In the genomic region with DNA sequence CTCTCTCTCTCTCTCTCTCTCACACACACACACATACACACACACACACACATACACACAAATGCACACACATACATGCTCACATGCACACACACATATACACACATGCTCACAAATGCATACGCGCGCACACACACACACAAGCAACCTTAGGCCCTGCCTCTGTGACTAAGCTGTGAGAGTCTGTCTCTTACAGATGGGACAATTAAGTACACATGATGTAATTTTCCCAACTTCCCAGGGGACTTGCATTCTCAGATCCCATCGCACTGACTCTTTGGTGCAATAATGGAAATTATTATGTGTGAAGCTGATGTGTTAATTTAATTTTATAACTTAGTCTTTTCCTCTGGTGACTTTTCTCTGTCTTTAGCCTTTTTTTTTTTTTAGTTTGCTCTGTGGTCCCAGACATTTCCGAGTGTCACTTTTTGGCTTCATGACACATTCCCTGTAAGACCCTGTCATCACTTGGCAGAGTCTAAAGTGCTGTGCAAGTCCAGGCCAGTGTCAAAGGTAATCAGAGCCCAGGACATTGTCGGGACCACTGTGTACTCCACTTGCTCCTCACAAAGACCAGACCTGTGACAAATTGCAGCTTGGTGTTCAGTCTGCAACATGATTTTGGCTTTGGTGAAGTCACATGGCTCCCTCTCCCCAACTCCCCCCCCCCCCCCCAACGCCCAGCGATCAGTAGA, we compare ENCODE assay signal across 18 mouse cellular contexts.
A peak's percentile ranks its signal among the peaks of the same experiment; 100 is the strongest.
DNase-seq lines count a peak whose midpoint lies in the region; ATAC-seq lines count a peak whose summit lies in the region.
"Had no signal": no experiment of that assay in that cellular context is flagged by ENCODE, and none has a peak within 500 bp of the region (broad histone marks: within the 10 kb centered on the region; RNA-seq: fewer than 3 reads in every experiment).

No protein-coding gene starts in this region.

- H3K27me3 ChIP-seq in heart, embryonic 11.5 days (ENCODE audit: control insufficient read depth, insufficient read depth, low read length) = no peaks in the 10 kb centered on the region
- H3K27me3 ChIP-seq in heart, embryonic 12.5 days (replicated peaks) = no peaks in the 10 kb centered on the region
- H3K27me3 ChIP-seq in hindbrain, embryonic 15.5 days = no peaks in the 10 kb centered on the region
- H3K27me3 ChIP-seq: forebrain, embryonic 15.5 days; heart, embryonic 15.5 days had no signal

- ATAC-seq in heart, embryonic 11.5 days (replicated peaks; ENCODE audit: insufficient number of reproducible peaks, low FRiP score, low TSS enrichment) = no peak
- no peak for ATAC-seq in heart, embryonic 12.5 days (ENCODE audit: insufficient number of reproducible peaks, low FRiP score)
- ATAC-seq in hindbrain, embryonic 15.5 days (ENCODE audit: low FRiP score, low read depth) = no peak
- ATAC-seq: forebrain, embryonic 15.5 days; liver, postnatal 0 days had no signal

- peaks cover 9% of the 10 kb centered on the region for H3K4me1 ChIP-seq in heart, embryonic 11.5 days (ENCODE audit: control insufficient read depth, insufficient read depth, low read length)
- H3K4me1 ChIP-seq in heart, embryonic 12.5 days (replicated peaks) = peaks cover 43% of the 10 kb centered on the region
- H3K4me1 ChIP-seq in hindbrain, embryonic 15.5 days (replicated peaks) = peaks cover 29% of the 10 kb centered on the region

- no peak overlapping the region for H3K4me2 ChIP-seq in heart, embryonic 11.5 days
- no peak overlapping the region for H3K4me2 ChIP-seq in heart, embryonic 12.5 days
- H3K4me2 ChIP-seq in hindbrain, embryonic 15.5 days = no peak overlapping the region
- H3K4me2 ChIP-seq: forebrain, embryonic 15.5 days; heart, embryonic 15.5 days had no signal

- no peaks in the 10 kb centered on the region for H3K9me3 ChIP-seq in heart, embryonic 11.5 days (replicated peaks; ENCODE audit: control insufficient read depth, low read length)
- no peaks in the 10 kb centered on the region for H3K9me3 ChIP-seq in heart, embryonic 12.5 days (replicated peaks)
- no peaks in the 10 kb centered on the region for H3K9me3 ChIP-seq in hindbrain, embryonic 15.5 days
- H3K9me3 ChIP-seq: forebrain, embryonic 15.5 days; heart, embryonic 15.5 days had no signal

- WGBS in heart, embryonic 11.5 days (ENCODE audit: insufficient replicate concordance) = 72% methylated on average over 8 of the region's 8 CpGs
- 70% methylated on average over 8 of the region's 8 CpGs for WGBS in heart, embryonic 12.5 days
- 62% methylated on average over 8 of the region's 8 CpGs for WGBS in hindbrain, embryonic 15.5 days

- H3K36me3 ChIP-seq in heart, embryonic 11.5 days (ENCODE audit: control insufficient read depth, insufficient read depth, low read length) = no peaks in the 10 kb centered on the region
- H3K36me3 ChIP-seq in heart, embryonic 12.5 days = no peaks in the 10 kb centered on the region
- no peaks in the 10 kb centered on the region for H3K36me3 ChIP-seq in hindbrain, embryonic 15.5 days
- H3K36me3 ChIP-seq: forebrain, embryonic 15.5 days; heart, embryonic 15.5 days had no signal

- H3K9ac ChIP-seq in heart, embryonic 11.5 days (ENCODE audit: low read depth, low read length) = no peak overlapping the region
- no peak overlapping the region for H3K9ac ChIP-seq in heart, embryonic 12.5 days
- no peak overlapping the region for H3K9ac ChIP-seq in hindbrain, embryonic 15.5 days
- H3K9ac ChIP-seq: forebrain, embryonic 15.5 days; heart, embryonic 15.5 days; liver, postnatal 0 days had no signal

- no peak overlapping the region for H3K4me3 ChIP-seq in heart, embryonic 11.5 days (ENCODE audit: low read depth, low read length)
- H3K4me3 ChIP-seq in heart, embryonic 12.5 days = no peak overlapping the region
- no peak overlapping the region for H3K4me3 ChIP-seq in hindbrain, embryonic 15.5 days
- H3K4me3 ChIP-seq: erythroblast, embryonic 14.5 days; forebrain, embryonic 15.5 days; heart, embryonic 15.5 days; layer of hippocampus, adult 2 months had no signal

- peak; percentile 51 for DNase-seq in lung, postnatal 10 days
- no peak for DNase-seq in lung, postnatal 4 days
- DNase-seq in MN1 (ENCODE audit: low spot score) = peak; percentile 88
- no peak for DNase-seq in right cerebral cortex, adult 2 months (ENCODE audit: low spot score in 2 of 2)
- DNase-seq: embryo, embryonic 11 days; kidney, adult 9 months; liver; liver, postnatal 0 days; right cerebral cortex, postnatal 4 days; thymus, postnatal 4 days had no signal

- 0 out of 2 replicates have a peak overlapping the region, but pooled peaks have one; percentile 22 for H3K27ac ChIP-seq in heart, embryonic 11.5 days (ENCODE audit: low read depth, low read length)
- no peak overlapping the region for H3K27ac ChIP-seq in heart, embryonic 12.5 days (ENCODE audit: poor library complexity, severe bottlenecking)
- H3K27ac ChIP-seq in hindbrain, embryonic 15.5 days (replicated peaks) = peak overlapping the region; percentile 16; the same call in 1 of the 2 replicates
- H3K27ac ChIP-seq: forebrain, embryonic 15.5 days; heart, embryonic 15.5 days; layer of hippocampus, adult 2 months; macrophage had no signal

Comparison
In these comparisons a context has a peak if more than half of its experiments do, and no peak if none do; other contexts are left out.
1. DNase-seq: peak in lung, postnatal 10 days (single experiment) and MN1 (single experiment); none in lung, postnatal 4 days (0 of 2) and right cerebral cortex, adult 2 months (0 of 2).